Mouse (Mus musculus) thymus, adult 18-20 months (tissue): ENCODE results near the gene Copb1.

Experiments
- DNase-seq, 2 experiments: peaks; one replicate each; pipeline ENCODE4 v3.0.0; 2022; ENCODE audit warnings: mixed read lengths in 2 of 2

Copb1 gene

GRCm38 (mm10) chr7:114253885-114254833 is at the start of gene Copb1:
Gene Copb1, minus strand, starts transcription at chr7:114254711.
- peak; percentile 89 to 92 for DNase-seq

GRCm38 (mm10) chr7:114301293-114301782 is 46.8 kb upstream of the Copb1 start:
- DNase-seq: no peak

- no peak for DNase-seq
These were observed 46.3 kb upstream of the Copb1 start for GRCm38 (mm10) chr7:114300782-114301181.

DNA sequence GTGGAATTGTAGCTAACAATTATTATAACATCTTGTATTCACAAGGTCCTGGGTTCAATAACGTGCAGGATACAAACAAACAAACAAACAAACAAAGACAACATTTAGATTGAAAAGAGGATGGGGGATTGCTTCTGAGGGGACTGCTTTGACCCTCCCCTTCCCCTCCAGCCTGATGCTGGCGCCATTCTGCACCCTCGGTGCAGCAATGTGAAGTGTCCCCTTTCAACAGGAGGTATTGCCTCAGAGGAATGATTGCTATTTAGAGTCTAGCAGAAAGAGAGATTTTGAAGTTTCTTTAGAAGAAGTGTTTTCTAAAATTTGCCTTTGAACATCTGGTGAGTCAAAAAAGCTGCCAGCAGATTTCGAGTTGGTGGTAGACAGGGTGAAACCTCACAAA is 44.7 kb upstream of the Copb1 start:
- DNase-seq: no peak

DNA sequence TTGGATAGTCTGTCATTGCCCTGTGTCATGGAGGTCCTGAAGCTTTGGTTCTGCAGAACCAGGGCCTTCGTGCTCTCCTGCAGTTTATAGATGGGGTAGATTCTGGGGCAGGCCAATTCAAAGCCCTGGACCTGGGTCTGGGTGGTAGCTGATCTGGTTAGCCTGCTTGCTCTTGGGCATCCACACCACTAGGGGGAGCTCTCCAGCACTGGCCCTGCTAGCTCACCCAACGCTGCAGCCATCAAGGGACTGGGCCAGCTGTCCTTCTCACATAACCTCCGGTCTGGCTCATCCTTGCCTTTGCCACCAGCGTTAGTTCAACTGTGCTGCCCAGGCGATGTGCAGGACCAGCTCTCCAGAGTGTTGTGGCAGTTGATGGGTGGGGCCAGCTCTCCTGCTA is 40.2 kb upstream of the Copb1 start:
- DNase-seq: no peak

GRCm38 (mm10) chr7:114293903-114294302 is 39.4 kb upstream of the Copb1 start:
- DNase-seq: no peak

DNA sequence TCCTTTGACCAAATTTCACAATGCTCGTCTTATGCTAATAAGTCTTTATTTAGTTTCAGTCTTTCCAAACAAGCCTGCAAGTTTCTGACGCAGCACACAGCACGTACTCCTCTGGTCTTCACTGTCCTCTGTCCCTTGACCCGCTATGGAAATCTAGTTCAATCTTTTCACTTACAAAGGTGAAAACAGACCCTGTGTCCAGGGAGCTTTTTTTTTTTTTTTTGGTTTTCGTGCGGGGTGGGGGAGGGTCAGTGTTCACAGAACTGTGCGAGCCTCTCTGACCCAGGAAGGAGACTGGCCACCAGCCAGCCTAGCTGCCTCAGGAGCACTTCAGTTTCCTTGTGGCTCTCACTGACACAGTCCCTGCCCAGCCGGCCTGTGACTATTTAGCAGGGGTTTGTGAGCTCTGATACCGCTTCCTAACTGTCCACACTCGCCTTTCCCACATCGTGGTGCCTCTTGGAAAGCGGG is 38.0 kb upstream of the Copb1 start:
- DNase-seq: peak in 1 of 2 experiments; percentile 36

DNA sequence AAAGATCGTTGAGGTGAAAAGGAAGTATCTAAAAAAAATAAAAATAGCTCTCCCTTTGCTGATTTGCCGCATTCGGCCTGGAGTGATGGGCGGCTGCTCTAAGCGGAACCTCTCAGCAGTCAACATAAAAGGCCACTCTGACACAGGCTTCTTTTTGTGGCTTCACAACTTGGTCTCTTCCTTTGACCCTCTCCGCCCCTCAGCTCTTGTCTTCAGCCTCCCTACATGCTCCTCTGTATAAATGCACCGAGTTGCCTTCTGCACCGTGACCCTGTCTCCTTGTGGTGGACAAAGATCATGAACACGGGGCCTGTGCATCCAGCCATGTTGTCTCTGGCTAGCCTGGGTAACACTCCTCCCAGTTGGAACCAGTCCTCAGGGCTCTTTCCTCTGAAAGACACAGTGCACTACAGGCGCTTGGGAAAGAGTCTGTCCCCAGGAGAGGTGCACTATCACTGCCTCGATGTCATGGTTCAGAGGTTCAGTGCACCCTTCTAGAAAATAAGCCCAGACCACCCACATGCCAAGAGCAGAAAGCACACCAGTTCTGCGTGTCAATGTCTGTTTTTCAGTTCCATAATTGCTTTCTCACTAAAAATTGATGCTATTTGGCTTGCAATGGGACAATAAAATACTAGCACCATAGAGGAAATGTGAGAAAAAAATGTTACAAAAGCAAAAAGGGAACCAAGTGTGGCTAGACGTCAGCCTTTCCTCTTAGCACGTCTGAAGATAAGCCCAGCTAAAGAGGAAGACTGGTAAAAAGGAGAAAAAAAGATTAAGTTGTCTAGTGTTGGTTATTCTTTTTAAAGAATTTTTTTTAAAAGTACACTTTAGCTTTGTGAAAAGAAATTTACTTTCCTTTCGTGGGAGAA is 37.2 kb upstream of the Copb1 start:
- peak in 1 of 2 experiments; percentile 55 for DNase-seq

- DNase-seq: no peak
These were observed 35.6 kb upstream of the Copb1 start for GRCm38 (mm10) chr7:114290078-114290506.

- DNase-seq: peak in 1 of 2 experiments; percentile 22
These were observed 29.9 kb upstream of the Copb1 start for GRCm38 (mm10) chr7:114284296-114284910.

GRCm38 (mm10) chr7:114283006-114283405 is 28.5 kb upstream of the Copb1 start:
- no peak for DNase-seq

GRCm38 (mm10) chr7:114281671-114282070 is 27.2 kb upstream of the Copb1 start:
- peak; percentile 34 to 57 for DNase-seq

DNA sequence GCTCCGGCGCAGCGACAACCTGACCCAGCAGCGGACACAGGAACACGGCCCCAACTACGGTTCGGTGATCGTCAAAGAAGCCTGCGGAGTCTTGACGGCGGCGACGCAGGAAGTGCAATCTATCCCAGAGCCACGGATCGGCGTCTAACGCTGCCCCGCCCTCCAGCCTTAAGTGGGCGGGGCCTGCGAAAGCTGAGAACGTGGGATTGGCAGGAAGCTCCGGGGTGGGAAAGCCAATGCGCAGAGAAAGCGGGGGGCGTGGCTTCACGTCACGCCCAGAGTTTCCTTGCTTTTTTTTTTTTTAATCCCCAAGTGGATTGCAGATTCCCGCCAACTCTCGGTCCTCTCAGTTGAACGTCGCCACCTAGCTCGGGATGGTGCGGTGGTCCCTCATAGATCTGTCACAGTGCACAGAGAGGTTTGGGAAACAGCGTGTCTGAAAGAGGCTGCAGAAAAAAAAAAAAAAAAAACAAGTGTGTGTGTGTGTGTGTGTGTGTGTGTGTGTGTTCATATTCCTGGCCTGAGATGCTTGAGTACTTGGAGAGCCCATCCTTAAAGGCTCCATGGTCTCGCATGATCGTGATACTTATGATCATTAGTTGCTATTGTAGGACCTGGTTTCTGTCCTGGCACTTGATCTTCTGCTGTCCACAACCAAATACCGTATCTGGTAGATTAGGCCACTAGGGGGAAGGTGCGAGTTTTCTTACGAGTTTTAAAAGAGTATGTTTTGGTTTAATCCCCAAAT is 21.7 kb upstream of the Copb1 start, which contains the start of gene Psma1:
Gene Psma1, minus strand, starts transcription at position 114 of the 748 bp plus-strand sequence.
- DNase-seq: peak; percentile 91 to 93

DNA sequence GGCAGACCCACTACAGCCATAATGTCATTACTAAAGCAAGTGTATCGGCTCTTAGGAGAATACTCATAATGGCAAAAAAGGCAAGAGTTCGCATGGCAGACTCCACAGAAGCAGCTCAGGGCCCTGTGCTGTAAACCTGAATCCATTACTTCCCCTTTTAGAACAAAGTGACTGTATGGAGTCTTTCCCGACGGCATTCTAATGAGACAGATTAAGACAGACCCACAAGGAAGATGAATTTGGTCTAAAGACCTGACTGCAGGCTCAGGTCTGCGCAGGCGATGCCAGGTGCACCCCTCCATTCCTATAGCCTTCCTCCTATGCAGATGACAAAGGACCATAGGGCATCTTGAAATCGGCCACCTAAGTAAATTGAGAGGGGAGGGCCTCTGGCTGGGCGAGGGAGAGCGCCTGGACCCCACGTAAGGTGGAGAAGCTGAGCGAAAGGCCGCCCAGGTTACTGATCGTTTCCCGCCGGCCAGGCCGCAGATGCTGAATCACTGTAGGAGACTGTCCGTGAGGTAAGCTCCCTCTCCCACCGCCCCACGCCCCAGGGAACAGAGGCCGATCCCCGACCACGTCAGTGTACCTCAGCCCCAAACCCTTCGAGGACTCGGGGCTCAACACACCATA is 21.0 kb upstream of the Copb1 start:
- DNase-seq: no peak

DNA sequence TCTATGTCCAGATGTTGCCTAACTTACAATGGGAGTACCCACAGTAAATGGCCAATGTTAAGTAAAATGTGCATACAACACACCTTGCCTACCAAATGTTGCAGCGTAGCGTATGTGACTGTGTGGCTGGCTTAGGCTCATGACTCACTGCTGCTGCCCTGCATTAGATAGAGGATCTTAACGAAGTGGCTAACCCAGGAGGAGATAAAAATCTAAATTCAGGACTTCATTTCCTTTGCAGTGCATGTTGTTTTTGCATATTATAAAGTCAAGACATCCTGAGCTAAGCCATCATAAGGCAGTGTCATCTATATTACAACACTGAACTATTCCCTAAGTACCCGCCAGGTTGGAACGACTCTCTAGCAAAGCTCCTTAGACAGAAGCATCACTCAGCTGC is 13.9 kb upstream of the Copb1 start:
- no peak for DNase-seq

- no peak for DNase-seq
These were observed 2.8 kb downstream of the Copb1 start for GRCm38 (mm10) chr7:114251684-114252083.

DNA sequence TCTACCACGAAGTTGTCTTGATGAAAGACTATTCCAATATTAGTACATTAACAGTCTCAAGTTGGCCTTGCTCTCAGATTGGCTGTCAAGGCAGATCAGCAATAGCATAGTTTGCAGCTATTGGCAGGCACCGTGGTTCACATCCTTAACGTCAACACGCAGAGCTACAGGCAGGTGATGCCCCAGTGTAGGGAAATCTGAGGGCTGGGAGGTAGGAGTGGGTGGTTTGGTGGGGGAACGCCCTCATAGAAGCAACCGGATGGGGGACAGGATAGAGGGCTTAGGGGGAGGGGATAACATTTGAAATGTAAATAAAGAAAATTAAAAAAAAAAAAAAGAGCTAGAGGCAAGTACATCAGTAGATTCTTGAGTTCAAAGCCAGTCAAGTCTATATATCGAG is 20.5 kb downstream of the Copb1 start:
- DNase-seq: no peak

GRCm38 (mm10) chr7:114232982-114233381 is 21.5 kb downstream of the Copb1 start:
- no peak for DNase-seq

DNA sequence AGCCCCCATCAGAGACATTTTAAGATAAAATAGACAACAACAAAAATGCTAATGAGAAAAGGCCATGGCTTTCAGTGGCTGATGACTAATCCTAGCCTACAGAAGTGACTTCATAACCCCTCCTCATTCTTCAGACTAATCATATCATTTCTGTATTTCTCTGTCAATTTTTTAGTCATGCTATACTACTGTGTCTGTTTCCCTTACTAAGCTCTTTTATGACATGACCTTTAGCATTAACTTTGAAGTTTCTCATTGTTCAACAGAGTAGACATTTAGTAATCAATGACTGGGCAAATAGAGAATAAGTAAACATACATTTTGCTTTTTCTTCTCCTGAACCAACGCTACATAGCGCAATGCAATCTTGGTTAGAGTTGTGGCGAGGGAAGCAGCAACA is 22.7 kb downstream of the Copb1 start:
- no peak for DNase-seq

- DNase-seq: no peak
These were observed 28.0 kb downstream of the Copb1 start for GRCm38 (mm10) chr7:114226521-114226920.

GRCm38 (mm10) chr7:114220433-114220832 is 34.1 kb downstream of the Copb1 start:
- no peak for DNase-seq
